Mouse (Mus musculus) bone marrow macrophage, adult 2 months (primary cell): ENCODE results near the gene Rph3al. TPM values are rescaled to one million over a fixed set of nuclear protein-coding genes. Genes with fewer than 3 reads are reported as not detected.

Source experiments
- H3K27ac ChIP-seq: 2 replicates; pipeline ENCODE4 v1.5.1; 2012; ENCODE audit warnings: low read depth, low read length; ENCODE audit not compliant: insufficient read depth
- H3K4me1 ChIP-seq: 2 replicates; pipeline ENCODE4 v1.6.1; 2012; ENCODE audit warnings: low read length; ENCODE audit not compliant: control insufficient read depth, insufficient read depth
- H3K4me3 ChIP-seq: 2 replicates; pipeline ENCODE4 v1.5.1; 2012; ENCODE audit warnings: mild to moderate bottlenecking, low read length, moderate library complexity; ENCODE audit not compliant: insufficient read depth
- CTCF ChIP-seq: IDR thresholded peaks from 2 replicates; pipeline ENCODE4 v1.5.1; 2012; ENCODE audit warnings: low read depth, mild to moderate bottlenecking, low read length, moderate library complexity
- POLR2A ChIP-seq: IDR thresholded peaks from 2 replicates; pipeline ENCODE4 v1.6.1; 2012; ENCODE audit warnings: mild to moderate bottlenecking, low read depth, low read length, borderline replicate concordance
- polyA plus RNA-seq: library from polyadenylated mRNA; stranded (reverse); fragments of >200 nt; gene quantifications from 2 replicates; pipeline ENCODE4 v1.2.4, GENCODE M21; 2012; ENCODE audit not compliant: missing spikeins, insufficient read depth, insufficient read length

The Rph3al gene
- polyA plus RNA-seq, 1 experiment: not detected

DNA sequence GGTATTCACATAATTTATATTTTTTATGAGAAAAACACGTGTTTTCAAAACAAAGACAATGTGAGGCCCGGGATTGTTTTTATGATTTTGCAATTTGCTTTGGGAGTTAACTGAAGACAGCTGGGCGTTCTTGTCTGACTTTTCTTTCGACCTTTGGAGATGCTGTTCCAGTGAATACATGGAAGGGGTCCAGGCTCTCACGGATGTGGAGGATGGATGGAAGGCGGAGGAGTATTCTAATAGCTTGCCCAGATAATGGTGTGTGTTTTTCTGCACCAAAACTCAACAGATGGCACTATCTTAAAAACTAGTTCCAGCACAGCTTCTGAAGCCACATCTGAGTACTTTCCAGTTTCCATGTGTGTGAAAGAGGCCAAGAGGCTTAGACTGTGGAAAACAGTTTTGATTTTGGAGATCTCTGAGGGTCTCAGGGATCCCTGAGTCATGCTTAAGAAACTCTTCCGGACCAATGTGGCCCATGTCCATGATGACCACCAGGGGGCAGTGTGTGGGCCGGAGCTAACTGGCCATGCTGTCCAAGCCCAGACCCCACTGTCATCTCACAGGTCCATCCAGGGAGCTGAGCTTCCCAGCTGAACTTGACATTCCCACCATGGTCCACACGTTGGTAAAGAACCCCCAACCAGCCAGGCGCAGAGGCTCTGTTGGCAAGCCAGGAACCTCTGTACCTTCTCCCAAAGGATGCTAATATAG, 25.1 kb downstream of the Rph3al start:
- no peak overlapping the region for H3K27ac ChIP-seq
- no peaks in the 10 kb centered on the region for H3K4me1 ChIP-seq
- H3K4me3 ChIP-seq: no peak overlapping the region
- TF ChIP-seq CTCF (peak; percentile 80), POLR2A (no peak)

DNA sequence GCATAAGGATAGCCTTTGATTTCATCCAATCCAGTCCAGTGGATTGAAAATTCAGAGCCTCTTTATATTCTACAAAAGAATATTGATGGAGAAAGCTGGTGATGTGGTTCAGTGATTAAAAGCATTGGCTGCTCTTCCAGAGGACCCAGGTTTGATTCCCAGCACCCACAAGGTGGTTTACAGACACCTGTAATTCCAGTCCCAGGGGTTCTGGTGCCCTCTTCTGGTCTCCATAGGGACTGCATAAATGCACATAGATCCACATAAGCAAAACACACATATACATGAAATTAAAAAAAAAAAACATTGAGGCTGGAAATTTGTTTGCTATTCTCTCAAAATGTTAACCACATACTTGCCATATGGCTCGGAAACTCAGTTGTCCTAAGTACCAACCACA, 26.3 kb downstream of the Rph3al start:
- TF ChIP-seq POLR2A (no peak), CTCF (no peak)
- Histone ChIP-seq H3K27ac (no peak overlapping the region), H3K4me3 (no peak overlapping the region), H3K4me1 (no peaks in the 10 kb centered on the region)

DNA sequence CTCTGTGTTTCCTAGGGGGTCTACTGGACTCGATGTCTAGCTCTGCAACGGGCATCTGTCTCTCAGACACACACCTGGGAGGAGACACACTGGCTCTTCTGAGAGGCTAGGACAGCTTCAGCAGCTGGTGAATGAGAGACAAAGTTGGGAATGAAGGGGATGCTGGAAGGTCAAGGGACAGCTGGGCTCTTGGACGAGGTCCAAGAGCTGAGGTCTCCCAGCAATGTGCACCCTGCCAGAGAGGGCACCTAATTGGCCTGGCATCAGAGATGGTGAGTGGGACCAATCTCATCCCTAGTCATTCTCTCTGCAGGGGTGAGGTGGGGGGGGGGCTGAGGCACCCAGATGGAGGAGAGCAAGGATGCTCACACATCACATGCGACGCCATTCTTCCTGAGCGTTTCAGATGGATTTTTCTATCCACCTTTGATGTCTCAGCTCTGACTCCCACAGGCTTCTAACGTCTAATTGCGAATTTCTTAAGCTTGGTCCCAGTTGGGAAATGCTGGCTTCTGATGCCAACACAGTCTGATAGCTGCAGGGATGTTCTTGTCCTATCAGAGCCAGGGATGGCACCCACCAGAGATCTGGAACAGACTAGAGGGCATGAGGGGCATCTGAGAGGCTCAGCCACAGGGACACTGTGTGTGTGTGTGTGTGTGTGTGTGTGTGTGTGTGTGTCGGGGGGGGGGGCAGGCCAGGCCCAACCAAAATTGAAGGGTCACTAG, 28.4 kb downstream of the Rph3al start:
- TF ChIP-seq POLR2A (no peak), CTCF (no peak)
- Histone ChIP-seq H3K27ac (no peak overlapping the region), H3K4me3 (no peak overlapping the region), H3K4me1 (no peaks in the 10 kb centered on the region)

DNA sequence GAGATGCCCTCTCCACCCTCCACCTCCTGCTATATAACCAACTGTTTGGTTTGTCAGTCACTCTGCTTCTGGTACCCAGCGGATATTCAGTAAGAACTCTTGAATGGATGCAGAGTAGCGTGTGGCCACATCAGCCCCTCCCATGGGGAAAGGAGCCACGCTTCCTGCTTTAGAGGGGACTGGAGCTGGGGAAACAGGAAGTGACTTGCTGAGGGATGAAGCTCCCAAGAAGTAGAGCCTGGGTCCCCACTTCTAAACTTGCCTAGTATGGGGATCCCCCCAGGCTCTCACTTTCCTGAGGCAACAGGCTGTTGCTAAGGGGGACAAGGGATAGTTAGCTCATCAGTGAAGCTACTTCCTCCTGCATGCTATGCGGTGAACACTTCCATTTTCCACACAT, 30.8 kb downstream of the Rph3al start:
- no peak overlapping the region for H3K4me3 ChIP-seq
- no peak for TF ChIP-seq POLR2A
- no peak for TF ChIP-seq CTCF
- H3K27ac ChIP-seq: no peak overlapping the region
- H3K4me1 ChIP-seq: no peaks in the 10 kb centered on the region

DNA sequence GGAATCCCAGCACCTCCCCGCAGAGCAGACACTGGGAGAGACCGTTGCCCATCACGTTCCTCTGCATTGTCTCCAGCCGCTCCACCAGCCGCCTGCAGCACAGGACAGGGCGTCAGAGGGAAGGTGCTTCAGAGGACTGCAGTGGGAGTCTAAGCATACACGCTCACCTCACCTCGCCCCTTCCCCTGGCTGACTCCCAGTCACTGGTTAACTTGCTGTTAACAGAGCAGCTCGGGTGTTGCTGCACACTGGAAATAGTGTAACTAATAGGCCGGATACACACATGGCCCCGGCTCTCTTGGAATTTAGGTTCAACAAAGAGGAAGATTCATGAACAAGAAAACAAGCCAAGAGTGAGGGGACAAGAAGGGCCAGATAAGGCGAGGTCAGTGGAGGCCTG, 31.7 kb downstream of the Rph3al start:
- Histone ChIP-seq H3K4me3 (no peak overlapping the region), H3K27ac (no peak overlapping the region), H3K4me1 (no peaks in the 10 kb centered on the region)
- no peak for TF ChIP-seq CTCF
- TF ChIP-seq POLR2A: no peak

DNA sequence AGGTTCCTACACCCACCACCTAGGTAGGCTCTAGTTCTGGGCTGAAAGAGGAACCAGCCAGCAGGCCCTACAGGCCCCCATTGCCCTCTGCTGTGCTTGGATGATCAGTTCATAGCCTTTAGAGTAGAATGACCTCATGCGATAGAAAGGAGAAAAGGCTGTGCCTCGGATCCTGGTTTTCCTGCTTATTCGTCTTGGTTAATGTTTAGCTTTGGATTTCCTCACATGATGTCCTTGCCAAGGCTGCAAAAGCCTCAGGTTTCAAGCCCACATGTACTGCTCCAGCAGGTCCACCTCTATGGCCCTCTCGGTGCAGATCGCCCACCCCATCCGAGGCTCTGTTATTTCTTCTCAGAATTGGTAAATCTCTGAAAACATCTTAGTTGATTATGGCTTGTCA, 33.2 kb downstream of the Rph3al start:
- Histone ChIP-seq H3K4me1 (no peaks in the 10 kb centered on the region), H3K27ac (no peak overlapping the region), H3K4me3 (no peak overlapping the region)
- TF ChIP-seq CTCF (no peak), POLR2A (no peak)

DNA sequence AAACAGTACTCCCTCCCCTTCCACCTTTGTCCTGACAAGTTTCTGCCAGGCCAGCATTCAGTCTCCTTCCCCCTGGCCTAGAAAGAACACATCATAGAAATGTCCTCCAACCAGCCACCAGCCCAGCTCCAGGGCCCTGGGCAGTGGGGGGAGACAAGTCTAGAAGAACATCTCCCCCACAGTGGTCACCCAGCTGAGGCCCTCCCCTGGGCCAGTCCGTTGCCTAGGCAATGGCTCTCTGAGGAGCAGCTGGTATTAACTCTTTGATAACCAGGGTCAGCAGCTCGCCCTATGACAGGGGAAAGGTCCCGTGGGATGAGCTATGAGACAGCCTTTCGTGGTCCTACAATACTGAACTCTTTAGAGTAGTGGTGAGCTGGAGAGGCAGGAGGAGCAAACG, 33.7 kb downstream of the Rph3al start:
- no peak overlapping the region for H3K4me3 ChIP-seq
- no peak overlapping the region for H3K27ac ChIP-seq
- H3K4me1 ChIP-seq: no peaks in the 10 kb centered on the region
- TF ChIP-seq POLR2A (no peak), CTCF (no peak)

DNA sequence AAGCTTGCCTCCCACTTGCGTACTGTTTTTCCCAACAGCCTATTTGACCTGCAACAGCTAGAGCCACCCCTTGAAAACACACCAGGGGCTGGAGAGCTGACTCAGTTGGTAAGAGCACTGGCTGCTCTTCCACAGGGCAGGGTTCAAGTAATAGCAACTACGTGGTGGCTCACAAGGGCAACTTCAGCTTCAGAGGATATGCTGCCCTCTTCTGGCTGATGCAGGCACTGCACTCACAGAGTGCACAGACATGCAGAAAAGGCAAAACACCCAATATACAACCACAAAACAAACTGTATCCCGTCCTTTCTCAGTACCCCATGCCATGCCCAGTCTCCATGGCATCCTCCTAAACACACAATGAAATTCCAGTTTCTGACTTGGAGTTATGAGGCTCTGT, 34.7 kb downstream of the Rph3al start:
- no peak for TF ChIP-seq POLR2A
- TF ChIP-seq CTCF: peak; percentile 58
- H3K4me1 ChIP-seq: no peaks in the 10 kb centered on the region
- H3K27ac ChIP-seq: no peak overlapping the region
- H3K4me3 ChIP-seq: no peak overlapping the region

DNA sequence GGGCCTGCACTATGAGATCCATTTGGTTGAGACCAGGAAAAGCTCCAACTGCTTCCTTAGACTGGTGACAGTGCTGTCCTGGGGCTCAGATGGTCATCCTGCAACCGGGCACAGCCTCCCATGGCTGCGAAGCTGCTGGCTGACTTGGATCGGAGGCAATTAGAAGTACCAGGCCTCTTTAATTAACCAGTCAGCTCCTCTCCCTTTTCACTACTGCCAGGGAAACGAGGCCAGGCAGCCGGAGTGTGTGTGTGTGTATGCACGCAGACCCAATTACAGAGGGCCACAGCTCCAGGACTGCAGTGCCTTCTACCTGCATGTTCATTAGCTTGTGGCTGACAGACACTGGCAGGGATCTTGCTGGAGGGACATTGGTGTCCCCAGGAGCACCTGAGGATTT, 36.9 kb downstream of the Rph3al start:
- Histone ChIP-seq H3K27ac (no peak overlapping the region), H3K4me3 (no peak overlapping the region), H3K4me1 (no peaks in the 10 kb centered on the region)
- TF ChIP-seq CTCF (no peak), POLR2A (no peak)

DNA sequence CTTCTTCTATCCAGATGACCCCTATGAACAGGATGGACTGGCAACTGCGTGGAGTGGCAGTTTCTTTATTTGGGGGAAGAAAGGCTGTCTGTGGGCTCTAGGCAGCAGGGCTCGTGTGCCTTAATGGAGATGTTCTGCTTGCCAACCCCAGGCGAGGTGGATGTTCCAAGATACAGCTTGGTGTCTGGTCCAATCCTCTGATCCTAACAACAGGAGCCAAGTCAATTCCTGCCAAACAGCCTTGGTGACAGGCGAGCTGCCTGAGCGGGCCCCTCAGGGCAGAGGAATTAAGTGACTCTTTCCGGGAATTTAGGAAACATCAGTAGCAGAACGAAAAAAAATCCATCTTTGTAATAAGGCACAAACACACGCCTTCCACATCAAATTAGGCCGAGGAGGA, 38.6 kb downstream of the Rph3al start:
- Histone ChIP-seq H3K4me1 (no peaks in the 10 kb centered on the region), H3K4me3 (no peak overlapping the region), H3K27ac (no peak overlapping the region)
- no peak for TF ChIP-seq POLR2A
- no peak for TF ChIP-seq CTCF

DNA sequence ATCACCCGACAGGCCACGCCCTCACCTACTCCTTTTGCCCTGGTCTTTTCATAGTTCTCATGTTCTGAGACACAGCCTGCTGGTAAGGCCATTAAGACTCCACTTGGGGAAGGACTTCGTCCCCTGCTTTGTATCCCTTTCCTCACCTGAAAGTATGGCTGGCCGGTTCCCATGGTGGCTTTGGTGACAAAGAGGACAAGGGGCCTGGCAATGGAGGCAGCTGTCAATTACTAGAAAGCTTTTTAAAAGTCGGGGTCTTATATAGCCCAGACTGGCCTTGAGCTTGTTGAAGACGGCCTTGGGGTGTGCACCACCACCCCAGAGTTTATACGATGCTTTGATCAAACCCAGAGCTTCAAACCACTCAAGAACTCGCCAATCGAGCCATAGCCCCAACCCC, 39.7 kb downstream of the Rph3al start:
- no peak for TF ChIP-seq POLR2A
- no peak for TF ChIP-seq CTCF
- Histone ChIP-seq H3K4me1 (no peaks in the 10 kb centered on the region), H3K27ac (no peak overlapping the region), H3K4me3 (no peak overlapping the region)
